Mouse (Mus musculus): ENCODE results near the gene Farp1. TPM values are rescaled to one million over a fixed set of nuclear protein-coding genes. Genes with fewer than 3 reads are reported as not detected.
"Not testable (repeated sequence)": the region's sequence is repeated elsewhere in the genome, so short reads cannot be mapped to it uniquely, and the experiment has no call there.

Gene Farp1
- total RNA-seq, 4 experiments from 2014 or later, result 9.1 to 10.7 (median 10.2) TPM

DNA sequence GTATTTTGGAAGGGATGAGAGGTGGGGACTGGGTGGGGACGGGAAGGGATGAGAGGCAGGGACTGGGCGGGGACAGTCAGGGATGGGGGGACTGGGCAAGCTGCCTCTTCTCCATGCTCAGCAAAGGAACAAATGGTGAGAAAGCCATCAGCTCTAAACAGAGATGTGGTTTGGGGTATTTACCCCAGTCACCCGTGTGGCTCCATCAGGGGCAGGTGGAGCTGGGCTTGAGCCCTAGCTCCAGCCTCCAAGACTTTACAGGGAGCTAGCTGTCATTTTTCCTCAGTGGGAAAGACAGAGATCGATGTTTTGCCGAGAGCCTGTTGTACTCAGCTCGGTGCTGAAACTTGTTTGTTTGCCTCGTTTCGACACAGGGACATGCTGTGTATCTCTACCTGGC is 148.0 kb downstream of the Farp1 start:
- DNase-seq (ENCODE audit: low spot score), result no peak

DNA sequence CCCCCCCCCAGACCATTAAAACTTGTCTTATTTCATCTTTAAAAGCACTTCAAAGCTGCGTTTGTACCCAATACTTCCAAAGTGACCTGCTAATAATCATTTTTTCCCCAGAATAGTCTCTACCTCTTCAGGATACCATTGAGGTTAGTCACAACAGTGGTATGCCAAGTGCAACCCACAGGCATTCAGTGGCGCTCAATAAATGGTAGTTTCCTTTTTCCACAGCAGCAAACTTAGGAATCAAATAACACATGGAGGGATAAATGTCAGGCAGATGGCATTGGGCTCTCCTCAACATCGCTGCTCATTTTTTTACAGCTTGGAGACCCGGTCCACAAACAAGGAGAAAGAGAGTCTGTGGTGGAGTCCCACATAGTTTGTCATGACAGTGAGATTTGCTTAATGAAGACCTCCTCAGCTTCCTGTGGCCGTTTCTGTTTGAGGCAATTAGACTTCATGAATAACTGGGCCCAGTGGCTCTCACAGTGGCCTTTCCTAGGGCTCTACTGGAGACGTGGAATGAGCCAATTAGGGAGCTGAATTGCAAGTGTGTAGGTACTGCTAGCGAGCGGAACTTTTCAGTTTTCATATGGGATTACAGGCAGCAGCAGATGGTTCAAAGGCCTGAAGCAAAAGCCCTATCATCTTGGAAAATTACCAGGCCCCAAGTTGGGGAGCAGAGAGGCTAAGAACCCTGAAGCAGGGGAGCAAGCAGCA is 148.6 kb downstream of the Farp1 start:
- DNase-seq (ENCODE audit: low spot score), result no peak

DNA sequence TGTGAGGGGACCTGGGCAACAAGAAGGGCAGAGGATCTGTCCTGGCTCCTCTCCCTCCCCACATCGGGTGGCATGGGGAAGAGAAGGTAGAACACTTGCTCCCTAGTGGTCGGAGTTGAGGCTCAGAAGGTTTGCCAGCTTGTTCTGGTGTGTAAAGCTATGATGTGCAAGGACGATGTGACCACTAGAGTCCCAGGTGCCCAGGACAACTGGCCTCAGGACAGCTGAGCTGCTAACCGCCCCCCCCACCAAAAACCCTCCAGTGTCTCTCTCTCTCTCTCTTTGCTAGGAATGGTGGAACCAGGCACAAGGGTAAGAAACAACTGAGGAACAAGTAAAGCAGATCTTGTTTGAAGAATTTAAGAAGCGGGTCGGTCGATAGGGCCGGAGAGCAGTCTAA is 149.4 kb downstream of the Farp1 start:
- no peak for DNase-seq (ENCODE audit: low spot score)

- no peak for DNase-seq (ENCODE audit: low spot score)
Measured at GRCm38 (mm10) chr14:121186402-121186894, 151.4 kb downstream of the Farp1 start.

DNA sequence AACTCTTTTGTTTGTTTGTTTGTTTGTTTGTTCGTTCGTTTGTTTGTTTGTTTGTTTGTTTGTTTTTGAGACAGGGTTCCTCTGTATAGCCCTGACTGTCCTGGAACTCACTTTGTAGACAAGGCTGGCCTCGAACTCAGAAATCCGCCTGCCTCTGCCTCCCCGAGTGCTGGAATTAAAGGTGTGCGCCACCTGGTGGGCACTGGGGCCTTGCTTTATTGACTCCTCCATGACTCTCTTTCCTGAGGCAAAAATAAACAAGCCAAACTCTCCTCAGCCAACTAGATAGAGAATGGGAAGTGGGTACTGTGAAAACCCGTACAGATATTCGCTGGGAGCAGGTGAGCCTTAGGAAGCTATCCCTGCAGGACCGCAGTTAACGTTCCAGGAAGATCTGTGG is 154.8 kb downstream of the Farp1 start:
- DNase-seq (ENCODE audit: low spot score), result not testable (repeated sequence)

DNA sequence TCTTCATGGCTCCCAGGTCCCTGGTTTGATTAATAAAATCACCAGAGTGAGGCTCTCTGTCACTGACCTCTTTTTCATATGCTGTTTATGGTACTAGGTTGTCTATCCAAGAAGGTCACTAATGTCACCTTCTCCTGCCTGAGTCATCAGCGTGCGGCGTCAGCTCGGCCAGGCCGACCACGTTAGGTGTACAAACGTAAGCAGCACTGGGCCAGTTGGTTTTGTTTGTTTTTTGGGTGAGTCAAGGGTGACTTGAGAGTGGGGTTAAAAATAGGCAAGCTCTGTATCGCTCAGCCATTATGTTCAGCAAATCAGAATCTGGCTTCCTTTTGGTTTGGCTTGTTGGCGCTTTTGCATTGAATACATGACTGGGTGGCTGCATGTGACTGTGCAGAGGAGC is 155.4 kb downstream of the Farp1 start:
- DNase-seq (ENCODE audit: low spot score), result no peak

DNA sequence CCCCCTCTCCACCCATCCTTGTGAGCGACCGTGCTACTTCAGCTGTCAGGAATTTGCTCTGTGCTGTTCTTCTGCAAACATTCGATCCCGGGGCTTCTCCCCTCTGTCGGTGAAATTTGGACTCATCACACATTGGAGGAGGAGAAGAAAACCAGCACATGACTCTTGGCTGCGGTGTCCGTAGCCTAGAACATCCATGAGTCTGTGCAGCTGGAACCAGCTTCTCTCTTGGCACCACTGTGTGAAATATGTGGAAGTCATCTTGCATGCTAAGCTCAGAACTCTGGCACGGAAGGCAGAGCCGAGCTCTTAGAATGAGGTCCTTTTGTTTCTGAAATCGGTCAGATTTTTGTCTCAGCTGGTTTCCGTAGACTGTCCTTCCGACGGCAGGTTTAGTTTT is 156.7 kb downstream of the Farp1 start:
- peak; percentile 54 for DNase-seq (ENCODE audit: low spot score)

DNA sequence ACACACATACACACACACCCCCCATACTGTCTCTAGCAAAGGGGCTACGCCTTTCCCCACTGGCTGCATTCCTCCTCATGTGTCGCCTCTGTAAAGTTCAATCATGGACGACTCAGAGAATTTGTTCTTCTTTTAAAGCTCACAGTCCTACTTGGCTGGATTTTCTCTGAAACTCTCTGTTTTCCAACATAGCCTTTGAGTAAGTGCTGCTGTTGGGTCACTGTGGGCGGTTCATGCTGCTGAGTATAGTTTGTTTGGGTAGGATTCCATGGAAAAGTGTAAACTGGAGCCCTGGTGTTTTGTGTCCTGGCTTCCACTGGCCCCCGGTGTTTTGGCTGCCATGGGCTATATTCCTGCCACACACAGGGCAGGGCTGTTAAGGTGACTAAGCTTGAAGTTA is 157.4 kb downstream of the Farp1 start:
- DNase-seq (ENCODE audit: low spot score), result no peak

- no peak for DNase-seq (ENCODE audit: low spot score)
Measured at GRCm38 (mm10) chr14:121193981-121194380, 159.0 kb downstream of the Farp1 start.

GRCm38 (mm10) chr14:121198915-121199572 is 164.0 kb downstream of the Farp1 start:
- no peak for DNase-seq (ENCODE audit: low spot score)

- no peak for DNase-seq (ENCODE audit: low spot score)
Measured at GRCm38 (mm10) chr14:121199789-121200188, 164.8 kb downstream of the Farp1 start.

- DNase-seq (ENCODE audit: low spot score), result no peak
Measured at GRCm38 (mm10) chr14:121200353-121200752, 165.4 kb downstream of the Farp1 start.

DNA sequence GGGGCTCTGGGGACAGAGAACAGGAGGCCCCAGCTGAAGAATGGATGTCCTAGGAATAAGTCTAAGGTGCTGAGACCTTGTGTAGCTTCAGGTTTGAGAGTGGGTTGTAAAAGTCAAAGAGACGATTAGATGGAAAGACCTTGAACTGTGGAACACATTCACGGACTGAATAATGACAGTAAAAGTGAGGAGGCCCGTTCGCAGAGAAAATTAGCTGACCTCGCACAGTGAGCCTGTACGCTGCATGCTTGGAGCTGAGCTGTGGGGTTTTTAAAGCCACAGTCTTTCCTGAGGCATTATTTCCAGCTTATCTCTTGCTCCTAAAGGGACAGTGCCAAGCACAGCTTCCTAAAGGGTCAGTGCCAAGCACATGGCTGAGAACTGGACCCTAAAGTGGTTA is 166.2 kb downstream of the Farp1 start:
- no peak for DNase-seq (ENCODE audit: low spot score)

DNA sequence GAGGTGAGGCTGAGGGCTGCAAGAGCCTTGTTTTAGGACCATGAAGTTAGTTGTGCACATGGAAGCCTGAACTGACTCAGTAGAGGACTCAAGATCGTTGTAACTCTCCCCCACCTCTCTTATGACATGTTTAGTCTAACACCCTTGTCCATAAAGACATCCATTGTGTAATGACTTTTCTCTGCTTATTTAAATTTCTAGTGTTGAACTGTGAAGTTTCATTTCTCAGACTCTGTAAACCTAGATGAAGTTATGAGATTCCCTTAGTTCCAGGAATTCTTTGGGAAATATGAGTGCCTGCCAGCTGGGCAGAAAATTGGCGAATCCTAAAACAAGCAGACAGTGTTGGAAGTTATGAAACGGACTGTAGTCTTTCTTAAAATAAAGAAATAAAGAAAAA is 170.5 kb downstream of the Farp1 start:
- no peak for DNase-seq (ENCODE audit: low spot score)

GRCm38 (mm10) chr14:121207441-121208158 is 172.6 kb downstream of the Farp1 start:
- DNase-seq (ENCODE audit: low spot score), result no peak

GRCm38 (mm10) chr14:121208159-121208515 is 173.1 kb downstream of the Farp1 start:
- DNase-seq (ENCODE audit: low spot score), result no peak

DNA sequence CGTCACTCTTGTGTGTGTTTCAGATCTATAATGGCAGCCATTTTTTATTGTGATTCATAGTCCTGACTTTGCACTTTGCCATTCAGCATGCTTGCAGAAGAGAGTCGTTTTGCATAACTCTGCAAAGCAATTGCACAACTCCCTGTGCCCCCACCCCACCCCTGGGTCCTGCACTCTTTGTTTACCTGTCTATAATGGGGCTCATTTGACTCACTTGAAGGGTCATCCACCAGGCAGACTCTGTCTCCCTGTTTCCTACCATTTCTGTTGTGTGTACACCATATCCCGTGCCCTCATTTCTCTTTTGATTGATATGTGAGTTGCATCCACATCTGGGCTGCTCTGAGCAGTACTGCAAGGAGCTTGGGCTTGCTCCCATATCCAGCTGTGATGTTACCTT is 175.3 kb downstream of the Farp1 start:
- no peak for DNase-seq (ENCODE audit: low spot score)

DNA sequence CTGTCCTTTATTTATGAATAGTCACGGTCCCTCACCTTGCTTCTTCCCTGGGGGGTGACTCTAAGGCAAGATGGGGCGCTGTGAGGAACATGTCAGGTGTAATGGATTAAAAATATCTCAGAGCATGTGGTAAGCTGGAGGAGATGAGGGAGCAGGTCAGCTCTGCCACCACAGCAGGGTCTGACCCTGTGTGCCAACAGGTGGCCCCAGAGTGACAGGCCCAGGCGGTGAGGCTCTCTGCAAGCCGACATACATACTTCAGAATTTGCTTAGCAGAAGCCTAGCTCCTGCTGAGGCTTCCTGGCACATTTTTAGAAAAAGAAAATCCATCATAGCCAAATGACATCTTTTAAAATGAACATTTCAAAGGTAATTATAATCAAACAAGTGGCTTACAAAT is 178.7 kb downstream of the Farp1 start:
- DNase-seq (ENCODE audit: low spot score), result no peak

GRCm38 (mm10) chr14:121214636-121215257 is 179.7 kb downstream of the Farp1 start:
- no peak for DNase-seq (ENCODE audit: low spot score)

DNA sequence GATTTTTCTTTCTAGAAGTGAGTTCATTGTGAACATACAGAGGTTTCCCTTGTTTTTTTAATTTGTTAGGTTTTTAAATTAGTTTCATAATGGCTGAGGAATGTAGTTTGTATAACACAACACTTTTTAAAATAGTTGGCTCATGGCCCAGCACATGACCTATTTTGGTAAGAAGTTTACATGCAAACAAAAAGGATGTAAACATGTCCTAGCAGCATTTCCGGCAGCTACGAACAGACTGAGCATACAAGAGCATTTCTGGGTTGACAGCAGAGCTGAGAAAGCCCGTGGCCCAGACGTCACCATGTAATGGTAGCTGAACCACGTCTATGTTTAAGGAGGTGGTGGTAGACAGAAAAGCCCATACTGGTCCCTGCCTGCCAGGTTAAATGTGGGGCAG is 180.8 kb downstream of the Farp1 start:
- no peak for DNase-seq (ENCODE audit: low spot score)

- no peak for DNase-seq (ENCODE audit: low spot score)
Measured at GRCm38 (mm10) chr14:121216672-121217071, 181.7 kb downstream of the Farp1 start.

DNA sequence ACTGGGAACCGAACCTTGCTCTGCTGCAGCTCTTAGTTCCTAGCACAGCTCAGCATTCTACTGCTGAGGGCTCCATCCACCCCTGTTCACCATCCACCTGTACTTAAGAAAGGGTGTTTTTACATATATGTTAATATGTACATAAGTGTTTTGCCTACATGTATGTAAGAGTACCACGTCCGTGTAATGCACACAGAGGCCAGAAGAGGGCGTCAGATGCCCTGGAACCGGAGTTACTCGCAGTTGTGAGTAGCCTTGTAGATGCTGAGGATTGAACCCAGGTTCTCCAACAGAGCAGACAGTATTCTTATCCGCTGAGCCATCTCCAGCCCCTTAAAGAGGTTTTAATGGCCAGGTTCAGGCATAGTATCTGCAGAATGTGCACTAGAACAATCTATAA is 183.6 kb downstream of the Farp1 start:
- DNase-seq (ENCODE audit: low spot score), result no peak
